Mouse (Mus musculus): ENCODE results near the gene Asb6.

Asb6 gene

DNA sequence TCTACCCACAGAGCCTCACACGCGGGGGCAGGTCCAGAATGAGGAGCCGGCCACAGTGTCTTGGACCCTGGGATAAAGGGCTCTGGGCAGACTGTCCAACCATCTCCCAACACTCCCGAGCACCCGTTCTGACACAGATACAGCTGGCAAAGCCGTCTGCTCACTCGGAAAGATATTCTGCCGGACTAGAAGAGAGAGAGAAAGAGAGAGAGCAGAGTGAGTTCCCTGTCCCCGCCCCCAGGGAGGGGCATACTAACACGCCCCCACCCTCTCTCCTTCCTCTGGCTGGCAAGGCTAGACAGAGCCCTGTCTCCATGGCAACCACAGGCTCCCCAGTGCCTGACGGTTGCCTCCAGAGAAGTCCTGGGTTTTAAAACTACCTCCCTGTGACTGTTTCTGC lies 33.8 kb downstream of the Asb6 start:
- peak; percentile 87 to 95 for DNase-seq (ENCODE audit: low spot score in 2 of 2)

DNA sequence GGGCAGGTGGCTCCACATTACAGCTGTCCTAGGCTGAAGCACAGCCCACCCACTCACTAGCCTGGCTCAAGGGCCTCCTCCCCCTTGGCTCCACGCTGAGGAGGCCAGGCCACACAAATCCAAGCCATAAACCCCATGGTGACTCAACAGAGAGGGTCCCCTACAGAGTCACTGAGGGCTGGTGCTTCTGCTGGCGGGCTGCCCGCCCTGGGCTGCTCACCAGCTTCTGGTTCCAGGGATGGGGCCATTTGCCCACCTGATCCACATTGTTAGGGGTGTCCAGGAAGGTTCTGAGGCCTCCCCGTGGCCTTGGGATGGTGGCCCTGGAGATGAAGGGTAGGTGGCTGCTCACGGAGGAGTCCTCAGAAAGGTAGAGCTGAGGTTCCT lies 34.3 kb downstream of the Asb6 start:
- no peak for DNase-seq (ENCODE audit: low spot score in 2 of 2)

DNA sequence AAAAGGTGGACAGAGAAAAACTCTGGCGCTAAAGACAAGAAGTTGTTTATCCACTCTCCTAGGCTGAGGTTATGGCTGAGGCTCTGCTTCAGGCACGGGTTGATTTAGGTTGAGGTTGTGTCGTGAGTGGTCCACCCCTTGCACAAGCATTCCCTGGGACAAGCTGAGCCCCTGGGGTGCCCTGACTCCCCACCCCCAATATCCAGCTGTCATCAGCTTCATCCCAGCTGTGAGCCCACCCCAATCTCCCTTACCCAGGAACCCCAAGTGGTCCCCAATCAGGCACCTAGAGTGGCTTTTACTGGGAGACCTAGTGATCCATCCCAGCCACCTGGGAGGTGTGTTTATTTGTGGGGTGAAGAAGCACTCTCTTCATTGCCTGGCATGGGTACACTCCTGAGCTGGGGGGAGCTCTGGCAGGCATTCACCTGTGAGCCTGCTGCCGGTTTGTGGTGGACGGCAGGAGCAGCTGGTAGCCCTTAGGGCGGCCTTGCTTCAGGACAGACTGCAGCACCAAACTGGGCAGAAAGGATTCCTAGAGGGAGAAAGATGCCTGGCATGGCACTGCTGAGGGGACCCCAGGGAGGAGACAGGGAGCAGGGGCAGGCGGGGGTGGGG lies 34.8 kb downstream of the Asb6 start:
- no peak for DNase-seq (ENCODE audit: low spot score in 2 of 2)

DNA sequence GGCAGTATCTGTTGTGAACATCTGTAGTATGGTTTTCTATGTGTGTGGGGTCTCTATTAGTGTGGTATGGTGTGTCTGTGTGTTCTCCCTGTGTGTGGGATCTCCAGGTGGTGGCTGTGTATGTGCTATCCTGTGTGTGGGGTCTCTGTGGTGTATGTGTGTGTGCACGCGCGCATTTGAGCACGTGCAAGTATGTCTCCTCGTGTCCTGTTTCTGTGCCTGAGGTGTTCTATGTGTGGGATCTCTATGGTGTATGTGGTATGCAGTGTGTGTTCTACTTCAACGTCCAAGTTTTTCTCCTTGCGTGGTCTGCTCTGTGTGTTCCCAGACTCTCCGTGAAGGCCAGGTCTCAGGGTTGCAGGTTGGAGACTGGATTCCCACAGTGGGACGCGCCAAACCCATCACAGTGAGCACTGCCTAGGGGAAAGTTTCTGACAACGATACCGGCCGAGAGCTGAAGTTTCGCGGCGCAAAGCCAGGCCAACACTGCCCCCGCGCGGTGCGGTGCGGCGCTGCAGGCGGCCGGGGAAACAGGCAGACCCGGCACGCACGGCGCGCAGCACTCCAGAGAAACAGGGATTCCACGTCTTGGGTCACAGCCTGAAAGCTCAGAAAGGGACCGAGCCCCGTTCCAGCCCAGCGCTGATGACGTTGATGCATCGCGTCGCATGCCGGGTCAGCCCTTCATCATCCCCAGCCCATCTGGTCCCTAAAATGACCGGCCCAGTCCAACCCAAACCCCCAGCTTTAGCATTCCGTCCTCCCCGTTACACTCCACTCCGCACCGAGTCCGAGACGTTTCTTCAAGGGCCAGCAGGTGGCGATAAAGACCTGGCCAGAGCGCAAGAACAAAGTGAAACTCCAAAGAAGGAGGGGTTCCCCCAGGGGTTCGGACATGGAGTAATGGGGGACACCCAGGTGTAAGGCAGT lies 35.7 kb downstream of the Asb6 start:
- peak; percentile 87 to 92 for DNase-seq (ENCODE audit: low spot score in 2 of 2)

DNA sequence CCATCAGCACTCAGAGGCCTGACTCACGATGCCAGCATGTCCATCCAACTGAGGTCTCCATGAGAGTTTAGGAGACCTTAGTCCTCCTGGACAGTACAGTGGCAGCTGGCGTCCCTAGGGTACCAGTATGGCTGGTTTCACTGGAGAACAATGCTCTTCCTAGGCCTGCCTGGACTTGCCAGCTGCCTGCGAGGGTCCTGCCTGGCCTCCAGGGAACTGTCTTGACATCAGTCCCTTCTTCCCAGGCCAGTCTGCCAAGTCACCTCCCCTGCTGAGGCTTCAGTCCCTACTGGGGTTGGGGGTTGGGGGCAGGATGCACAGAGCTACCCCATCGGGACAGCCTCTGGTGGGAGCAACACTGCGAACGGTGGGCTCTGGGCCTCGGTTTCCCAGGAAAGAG lies 38.1 kb downstream of the Asb6 start:
- no peak for DNase-seq (ENCODE audit: low spot score in 2 of 2)

DNA sequence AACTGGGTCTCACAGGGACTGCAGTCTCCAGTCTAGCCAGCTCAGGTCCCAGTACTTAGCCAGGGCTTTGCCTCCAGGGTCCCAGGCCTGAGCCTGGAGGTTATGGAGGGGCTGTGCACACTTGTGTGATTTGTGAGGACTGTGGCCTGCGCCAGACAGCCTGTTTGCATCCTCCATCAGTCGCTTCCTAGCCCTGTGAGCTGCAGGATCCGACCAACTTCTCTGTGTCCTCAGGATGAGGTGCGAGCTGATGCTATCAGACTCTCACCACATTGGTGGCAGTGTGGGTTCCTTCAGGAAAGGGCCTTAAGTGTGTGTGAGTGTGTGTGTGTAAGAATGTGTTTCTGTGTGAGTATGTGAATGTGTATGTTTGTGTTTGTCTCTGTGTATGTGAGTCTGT lies 42.7 kb downstream of the Asb6 start:
- DNase-seq (ENCODE audit: low spot score in 2 of 2), result no peak

DNA sequence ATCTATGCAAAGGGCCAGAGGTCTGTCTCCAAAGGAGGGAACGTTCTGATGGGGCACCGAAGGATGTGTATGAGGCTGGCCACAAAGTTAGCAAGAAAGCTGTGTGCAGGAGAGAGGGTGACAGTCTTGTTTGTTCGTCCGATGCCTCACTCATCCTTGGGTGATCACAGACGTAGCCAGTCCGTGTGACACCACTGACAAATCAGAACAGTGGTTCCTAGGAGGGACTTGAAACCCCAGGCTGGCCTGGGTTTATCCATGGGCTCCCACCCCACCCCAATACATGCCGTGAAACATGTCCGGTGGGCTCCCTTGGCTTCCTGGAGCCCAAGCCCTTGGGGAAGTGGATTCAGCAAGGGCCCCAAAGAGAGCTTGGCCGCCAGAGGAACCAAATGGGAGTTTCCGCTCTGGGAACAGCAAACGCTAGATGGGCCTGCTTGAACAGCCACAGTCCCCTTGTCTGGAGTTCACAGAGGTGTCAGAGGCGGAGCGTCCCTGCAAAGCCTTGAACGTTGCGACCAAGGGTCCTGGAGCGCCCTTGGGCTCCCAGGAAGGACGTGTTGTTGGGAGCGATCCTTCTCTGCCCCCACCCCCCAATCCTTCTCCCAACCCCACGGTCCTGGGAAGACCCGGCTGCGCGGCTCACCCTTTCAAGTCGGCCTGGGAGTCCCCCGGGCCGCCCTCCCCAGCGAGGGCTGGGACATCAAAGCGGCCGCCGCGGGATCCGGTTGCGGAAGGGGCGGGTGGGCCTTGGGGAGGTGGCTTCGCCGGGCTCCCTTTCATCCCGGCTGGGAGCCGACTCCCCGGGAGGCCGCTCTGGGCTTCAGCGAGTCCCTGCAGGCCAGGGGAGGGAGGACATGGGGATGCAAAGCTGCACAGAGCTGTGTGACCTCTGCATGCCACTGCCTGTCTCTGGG lies 45.8 kb downstream of the Asb6 start:
- no peak for DNase-seq (ENCODE audit: low spot score in 2 of 2)

DNA sequence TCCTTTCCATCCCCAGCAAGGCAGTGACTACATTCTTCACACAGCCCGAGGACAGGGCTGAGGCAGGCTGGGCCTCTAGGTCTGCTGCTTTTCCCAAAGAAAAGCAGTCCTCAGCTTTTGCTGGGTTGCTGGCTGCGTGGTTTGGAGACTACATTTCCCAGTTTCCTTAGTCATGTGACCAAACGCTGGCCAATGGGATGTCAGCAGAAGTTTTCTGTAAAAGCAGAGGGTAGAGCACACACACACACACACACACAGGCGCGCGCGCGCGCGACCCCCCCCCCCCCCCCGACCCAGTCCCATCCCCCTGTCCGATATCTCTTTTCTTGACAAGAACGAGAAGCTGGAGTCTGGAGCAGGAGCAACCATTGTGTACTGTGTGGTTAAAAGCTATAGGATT lies 46.8 kb downstream of the Asb6 start:
- peak; percentile 68 to 76 for DNase-seq (ENCODE audit: low spot score in 2 of 2)

DNA sequence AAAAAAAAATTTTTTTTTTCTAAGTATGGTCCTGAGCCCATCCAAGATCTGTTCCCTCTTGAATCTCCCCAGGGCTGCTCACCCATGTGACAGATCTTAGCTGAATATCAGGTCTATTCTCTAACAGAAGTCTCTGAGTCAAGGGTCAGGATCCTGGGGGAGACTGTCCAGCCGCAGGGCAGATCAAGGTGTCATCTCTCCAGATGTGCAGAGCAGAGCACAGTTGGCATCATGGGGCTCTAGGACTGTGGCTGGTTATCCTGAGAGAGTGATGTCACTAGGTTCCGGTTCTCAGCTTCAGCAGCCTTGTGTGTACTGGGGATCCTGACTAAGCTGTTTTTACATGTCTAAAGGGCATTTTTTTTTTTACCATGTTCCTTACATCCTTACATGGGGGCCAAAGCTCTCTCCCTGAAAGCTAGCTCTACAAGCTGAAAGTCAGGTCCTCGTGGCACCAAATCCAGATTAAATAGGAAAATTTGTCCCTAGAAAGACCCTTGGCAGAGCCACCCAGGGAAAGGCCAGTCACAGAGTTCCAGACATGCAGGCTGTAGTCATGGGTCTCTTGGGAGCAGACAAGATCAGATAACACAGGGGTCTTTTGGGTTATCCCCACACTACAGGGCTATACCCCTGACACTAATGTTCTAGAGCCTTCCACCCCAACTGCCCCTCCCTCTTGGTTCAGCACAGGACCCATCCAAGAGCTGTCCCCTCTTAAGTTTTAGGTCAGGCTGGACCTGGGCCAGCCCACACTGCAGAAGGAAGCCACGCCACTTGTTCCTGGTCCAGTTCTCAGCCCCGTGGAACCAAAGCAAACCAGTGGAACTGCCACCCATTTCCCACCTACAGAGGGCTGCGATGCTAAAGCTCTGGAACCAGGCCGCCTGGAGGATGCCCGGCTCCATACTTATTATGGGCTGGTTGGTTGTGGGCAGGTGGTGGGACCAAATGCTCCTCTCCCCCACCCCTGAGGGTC lies 47.5 kb downstream of the Asb6 start:
- DNase-seq (ENCODE audit: low spot score in 2 of 2), result no peak

DNA sequence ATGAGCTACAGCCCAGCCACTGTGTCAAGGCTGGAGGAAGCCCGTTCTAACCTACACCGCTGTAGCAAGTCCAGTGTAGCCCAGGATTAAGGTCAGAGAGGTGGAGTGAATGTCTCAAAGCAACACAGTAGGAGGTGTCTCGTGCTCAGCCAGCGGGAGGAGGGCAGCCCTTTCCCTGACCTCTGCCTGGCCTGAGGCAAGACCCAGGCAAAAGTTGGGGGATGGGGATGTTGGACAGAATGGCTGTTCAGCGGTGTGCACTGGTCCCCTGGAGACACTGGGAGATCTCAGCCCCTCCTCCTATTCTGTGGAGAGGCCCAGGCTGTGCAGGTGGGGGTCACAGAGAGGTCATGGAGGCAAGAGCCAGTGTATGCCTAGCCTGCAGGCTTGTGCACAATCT lies 50.9 kb downstream of the Asb6 start:
- no peak for DNase-seq (ENCODE audit: low spot score in 2 of 2)

DNA sequence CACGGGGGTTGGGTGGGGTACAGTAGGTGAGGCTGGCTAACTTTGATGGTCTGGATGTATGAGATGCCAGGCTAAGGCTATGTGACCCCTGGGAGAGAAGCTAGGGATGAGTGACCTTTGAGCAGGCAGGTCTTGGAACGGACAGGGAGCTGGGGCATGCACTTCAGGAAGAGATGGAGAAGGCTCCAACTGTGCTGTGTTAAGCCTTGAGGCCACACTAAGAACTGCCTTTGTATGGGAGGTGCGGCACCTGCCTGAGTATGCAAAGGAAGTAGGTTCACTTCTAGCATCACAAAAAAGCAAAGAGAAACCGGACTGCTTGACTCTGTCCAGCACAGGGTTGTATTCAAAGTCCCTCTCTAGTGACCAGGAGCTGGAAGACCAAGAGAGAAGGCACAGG lies 51.9 kb downstream of the Asb6 start:
- no peak for DNase-seq (ENCODE audit: low spot score in 2 of 2)

DNA sequence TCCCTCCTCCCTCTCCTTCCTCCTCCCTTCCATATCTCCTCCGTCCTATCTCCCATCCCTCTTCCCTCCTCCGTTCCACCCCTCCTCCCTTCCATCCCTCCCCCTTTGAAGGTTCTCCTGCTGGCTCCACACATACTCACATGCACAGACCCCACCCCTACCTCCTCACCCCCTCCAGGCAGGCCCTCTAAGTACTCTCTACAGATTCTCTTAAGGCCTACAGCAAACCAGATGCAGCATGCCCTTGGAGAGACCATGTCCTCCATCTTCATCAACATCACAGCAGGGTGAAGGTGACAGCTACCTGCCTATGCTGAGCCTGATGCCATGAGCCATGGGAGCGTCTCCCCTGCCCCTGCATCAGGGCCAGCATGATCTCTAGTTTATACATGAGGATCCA lies 52.9 kb downstream of the Asb6 start:
- DNase-seq (ENCODE audit: low spot score in 2 of 2), result no peak

DNA sequence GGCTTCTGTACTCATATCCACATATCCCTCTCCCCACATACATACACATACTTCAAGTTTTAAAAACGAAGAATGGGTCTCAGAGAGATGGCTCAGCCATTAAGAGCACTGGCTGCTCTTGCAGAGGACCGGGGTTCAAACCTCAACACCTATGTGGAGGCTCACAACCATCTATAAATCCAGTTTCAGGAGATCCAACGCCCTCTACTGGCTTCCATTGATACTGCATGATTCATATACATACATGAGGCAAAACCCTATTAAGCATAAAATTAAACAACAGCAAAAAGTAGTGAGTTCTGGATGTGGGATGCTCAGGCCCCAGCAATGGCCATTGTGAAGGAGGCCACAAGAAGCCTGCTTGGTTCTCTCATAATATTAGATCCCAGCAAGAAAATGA lies 54.2 kb downstream of the Asb6 start:
- DNase-seq (ENCODE audit: low spot score in 2 of 2), result no peak

DNA sequence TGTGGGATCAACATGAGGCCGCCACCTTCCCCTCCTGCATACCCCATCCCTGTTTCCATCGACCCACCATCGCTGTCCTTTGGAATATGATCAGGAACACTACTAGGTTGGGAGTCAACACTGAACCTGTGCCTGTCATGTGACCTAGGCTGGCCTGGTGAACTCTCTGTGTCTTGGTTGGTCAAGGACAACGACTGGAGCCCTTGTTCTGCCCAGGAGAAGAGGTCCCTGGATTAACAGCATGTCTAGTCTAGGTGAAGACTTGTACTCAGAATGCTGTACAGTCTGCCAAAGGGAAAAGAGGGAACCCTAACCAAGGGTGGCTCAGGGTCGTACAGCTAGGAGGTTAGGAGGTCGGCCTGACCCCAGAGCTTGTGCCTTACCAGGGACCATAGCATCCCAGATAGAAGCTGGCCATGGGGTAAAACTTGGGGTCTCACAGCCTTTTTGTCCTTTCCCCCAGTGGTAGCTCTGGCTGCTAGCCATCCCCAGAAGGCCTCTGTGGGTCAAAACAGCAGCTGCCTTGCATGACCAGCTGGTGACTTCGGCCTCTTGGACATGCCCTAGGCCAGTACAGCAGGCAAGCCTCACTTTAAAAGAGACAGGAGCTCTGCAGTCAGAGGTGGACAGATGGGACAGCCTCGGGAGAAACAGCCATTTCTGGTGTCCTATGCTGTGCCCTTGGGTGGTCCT lies 56.7 kb downstream of the Asb6 start:
- no peak for DNase-seq (ENCODE audit: low spot score in 2 of 2)

Measured in right cerebral cortex, postnatal 36 days (tissue).